Comparison of ENCODE assay signal across 9 mouse cellular contexts in the genomic region with DNA sequence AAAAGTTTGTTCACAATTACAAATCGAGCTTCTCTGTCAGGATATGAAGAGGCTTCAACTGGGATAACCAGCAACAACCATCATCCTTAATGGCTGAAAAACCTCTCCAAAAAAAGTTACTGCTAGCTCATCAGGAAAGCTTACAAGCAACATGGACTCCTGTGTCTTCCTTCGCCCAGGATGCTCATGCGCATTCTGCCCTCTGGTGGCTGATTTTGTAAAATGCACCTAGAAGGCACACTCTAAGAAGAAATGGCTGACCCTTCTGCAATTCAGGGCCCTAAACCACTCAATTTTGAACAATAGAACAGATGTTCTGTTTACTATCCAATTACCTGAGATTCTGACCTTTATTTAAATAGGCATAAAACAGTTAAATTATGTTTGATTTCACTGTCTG.
DNase-seq lines count a peak whose midpoint lies in the region; ATAC-seq lines count a peak whose summit lies in the region.
"Had no signal": no experiment of that assay in that cellular context is flagged by ENCODE, and none has a peak within 500 bp of the region (broad histone marks: within the 10 kb centered on the region; RNA-seq: fewer than 3 reads in every experiment).

No protein-coding gene starts in this region.

- ATAC-seq in limb, embryonic 11.5 days (ENCODE audit: insufficient number of reproducible peaks, low FRiP score, low TSS enrichment, low read depth), result no peak
- ATAC-seq in inflammation-experienced regulatory T-cells, adult 6 months, result no peak

- no peak overlapping the region for H3K9ac ChIP-seq in limb, embryonic 11.5 days (ENCODE audit: low read length)
- H3K9ac ChIP-seq: limb, embryonic 12.5 days had no signal

- 7% methylated on average over 3 of the region's 3 CpGs for WGBS in limb, embryonic 11.5 days

- no peaks in the 10 kb centered on the region for H3K4me1 ChIP-seq in limb, embryonic 11.5 days (ENCODE audit: control insufficient read depth, insufficient read depth, low read length)
- H3K4me1 ChIP-seq: limb, embryonic 12.5 days had no signal

- H3K27me3 ChIP-seq in limb, embryonic 11.5 days (ENCODE audit: control insufficient read depth, insufficient read depth, low read length), result no peaks in the 10 kb centered on the region

- no peaks in the 10 kb centered on the region for H3K9me3 ChIP-seq in limb, embryonic 11.5 days (ENCODE audit: control insufficient read depth, low read length)

- no peaks in the 10 kb centered on the region for H3K36me3 ChIP-seq in limb, embryonic 11.5 days (ENCODE audit: control insufficient read depth, insufficient read depth, low read length)
- H3K36me3 ChIP-seq: limb, embryonic 12.5 days had no signal

- H3K4me3 ChIP-seq in limb, embryonic 11.5 days (ENCODE audit: low read depth, low read length), result no peak overlapping the region
- H3K4me3 ChIP-seq: limb, embryonic 12.5 days had no signal

- no peak overlapping the region for H3K4me2 ChIP-seq in limb, embryonic 11.5 days (ENCODE audit: low read depth, severe bottlenecking)
- H3K4me2 ChIP-seq: limb, embryonic 12.5 days had no signal

- H3K27ac ChIP-seq in limb, embryonic 11.5 days (replicated peaks; ENCODE audit: low read depth, low read length), result no peak overlapping the region
- H3K27ac ChIP-seq: limb, embryonic 12.5 days had no signal

- peak; percentile 9 to 15 for DNase-seq in urinary bladder, adult 18-20 months (ENCODE audit: low spot score in 2 of 2)
- no peak for DNase-seq in urinary bladder, postnatal 10 days (ENCODE audit: low spot score)
- peak; percentile 27 for DNase-seq in adrenal gland, adult 2 months
- DNase-seq in embryo, embryonic 9.5 days (ENCODE audit: extremely low spot score), result peak; percentile 69
- peak; percentile 61 for DNase-seq in induced T-regulatory cell, adult 2 months (ENCODE audit: low read depth)
- peak; percentile 83 for DNase-seq in limb, embryonic 11.5 days (ENCODE audit: low spot score)
- peak; percentile 89 for DNase-seq in retina, embryonic 14.5 days (ENCODE audit: low spot score)
